Mouse (Mus musculus) heart, postnatal 10 days (tissue): ENCODE data around the gene Hist1h4n. TPM values are rescaled to one million over a fixed set of nuclear protein-coding genes. Genes with fewer than 3 reads are reported as not detected.
A peak's percentile ranks its signal among the peaks of the same experiment; 100 is the strongest.
"Not testable (repeated sequence)": the region's sequence is repeated elsewhere in the genome, so short reads cannot be mapped to it uniquely, and the experiment has no call there.

ENCODE experiments used
- DNase-seq, 2 experiments: peaks; one replicate each; pipeline ENCODE4 v3.0.0; 2021
- intact Hi-C: fragments of 180-260 bp; cut with DNase I; formaldehyde crosslinking; loops from one replicate; pipeline ENCODE4 v1.15.1; 2025
- microRNA-seq, 2 experiments: library from miRNA; unstranded; fragments of <30 nt; microRNA quantifications; one replicate each; pipeline ENCODE4 v1.2.0; 2022
- total RNA-seq, 2 experiments: library from RNA; stranded (reverse); gene quantifications; 2 replicates each; pipeline ENCODE4 v1.2.3; 2021

Gene Hist1h4n
- total RNA-seq, 2 experiments from 2014 or later, result 39.5 to 61.3 TPM

- intact Hi-C loops, result not testable (repeated sequence)
Measured at GRCm38 (mm10) chr13:21803058-21803457, 28.9 kb downstream of the Hist1h4n start.

DNA sequence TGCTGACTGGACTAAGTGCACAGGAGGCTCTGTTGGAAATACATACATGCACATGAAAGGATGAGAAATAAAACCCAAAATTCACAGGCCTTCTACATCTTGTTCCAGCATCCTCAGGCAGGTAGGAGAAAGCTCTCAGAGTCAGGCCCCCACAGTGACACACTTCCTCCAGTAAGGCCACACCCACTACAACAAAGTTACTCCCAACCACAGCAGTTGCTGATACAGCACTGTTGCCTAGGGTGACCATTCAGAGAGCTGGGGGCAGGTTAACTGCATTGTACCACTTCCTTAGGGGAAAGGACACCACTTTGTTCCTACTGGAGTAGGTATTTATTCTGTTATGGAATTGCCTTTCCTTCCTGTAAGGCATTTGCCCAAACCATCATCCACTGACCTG, 34.8 kb downstream of the Hist1h4n start:
- intact Hi-C loops, DNase-seq: not testable (repeated sequence)

More at GRCm38 (mm10) chr13:21803058-21803457, 28.9 kb downstream of the Hist1h4n start:
- DNase-seq, result not testable (repeated sequence)

- intact Hi-C loops, result no loop called here
- no peak for DNase-seq
Measured at GRCm38 (mm10) chr13:21795584-21795983, 36.4 kb downstream of the Hist1h4n start.

DNA sequence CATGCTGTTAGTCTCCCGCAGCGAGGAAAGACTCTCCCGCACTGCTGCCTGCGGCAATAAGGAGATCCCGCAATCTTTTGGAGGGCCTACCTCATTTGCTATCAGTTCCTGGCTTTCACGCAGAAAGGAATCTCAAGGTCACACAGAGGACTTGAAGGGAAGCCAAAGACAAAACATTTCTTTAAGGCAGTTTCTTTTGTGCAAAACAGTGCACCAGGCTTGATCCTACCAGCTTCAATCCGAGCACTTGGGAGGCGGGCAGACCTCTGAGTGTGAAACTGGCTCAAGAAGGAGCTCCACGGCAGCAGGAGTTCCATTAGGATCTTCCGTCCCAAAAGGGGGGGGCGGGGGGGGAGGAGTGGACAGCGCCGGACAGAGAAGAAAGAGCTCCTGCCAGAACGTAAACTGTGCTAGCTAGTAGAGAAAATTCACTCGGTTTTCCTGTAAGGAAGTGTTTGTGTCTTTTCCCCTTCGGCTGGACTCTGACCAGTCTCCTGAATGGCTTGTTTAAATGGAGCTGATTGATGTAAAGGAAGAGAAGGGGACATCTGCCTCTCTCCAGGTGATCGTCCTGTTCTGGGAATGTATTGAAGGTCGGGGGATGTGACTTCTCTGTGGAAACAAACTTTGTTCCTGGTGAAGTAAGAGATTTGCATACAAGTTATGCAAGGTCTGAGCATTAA, 41.3 kb downstream of the Hist1h4n start:
- intact Hi-C loops, result no loop called here
- no peak for DNase-seq

GRCm38 (mm10) chr13:21789925-21790324, 42.1 kb downstream of the Hist1h4n start:
- no peak for DNase-seq
- intact Hi-C loops, result no loop called here

DNA sequence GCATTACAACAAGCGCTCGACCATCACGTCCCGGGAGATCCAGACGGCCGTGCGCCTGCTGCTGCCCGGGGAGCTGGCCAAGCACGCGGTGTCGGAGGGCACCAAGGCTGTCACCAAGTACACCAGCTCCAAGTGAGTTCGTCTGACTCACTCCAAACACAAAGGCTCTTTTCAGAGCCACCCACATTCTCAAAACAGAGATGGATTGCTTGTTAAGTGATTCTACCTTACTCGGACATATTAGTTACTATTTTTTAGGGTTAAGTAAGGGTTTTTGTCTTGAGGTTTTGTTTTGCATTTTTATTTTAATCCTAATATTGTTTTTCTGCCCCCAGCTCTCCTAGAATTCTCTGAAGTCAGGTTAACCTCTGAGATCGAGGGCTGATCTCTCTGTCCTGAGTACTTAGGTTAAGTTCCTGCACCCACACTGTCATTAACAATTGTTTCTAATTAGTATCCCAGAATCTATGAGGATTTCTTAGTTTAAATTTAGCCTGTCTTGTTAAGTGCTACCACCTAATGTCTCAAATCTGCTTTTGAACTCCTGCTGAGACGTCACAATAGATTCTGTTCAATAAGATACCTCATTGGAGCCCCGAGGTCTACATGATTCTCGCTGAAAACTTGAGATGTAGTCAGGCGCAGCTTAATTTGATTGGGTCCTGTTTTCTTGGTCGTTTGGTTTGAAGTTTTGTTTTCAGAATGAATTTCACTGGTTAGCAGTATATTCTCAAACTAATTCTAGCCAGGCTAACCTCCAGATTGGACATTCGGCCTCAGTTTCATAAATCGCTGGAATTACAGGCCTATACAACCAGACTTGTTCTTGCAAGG, 44.0 kb downstream of the Hist1h4n start:
- DNase-seq, result peak in 1 of 2 experiments; percentile 12
- intact Hi-C loops, result no loop called here

DNA sequence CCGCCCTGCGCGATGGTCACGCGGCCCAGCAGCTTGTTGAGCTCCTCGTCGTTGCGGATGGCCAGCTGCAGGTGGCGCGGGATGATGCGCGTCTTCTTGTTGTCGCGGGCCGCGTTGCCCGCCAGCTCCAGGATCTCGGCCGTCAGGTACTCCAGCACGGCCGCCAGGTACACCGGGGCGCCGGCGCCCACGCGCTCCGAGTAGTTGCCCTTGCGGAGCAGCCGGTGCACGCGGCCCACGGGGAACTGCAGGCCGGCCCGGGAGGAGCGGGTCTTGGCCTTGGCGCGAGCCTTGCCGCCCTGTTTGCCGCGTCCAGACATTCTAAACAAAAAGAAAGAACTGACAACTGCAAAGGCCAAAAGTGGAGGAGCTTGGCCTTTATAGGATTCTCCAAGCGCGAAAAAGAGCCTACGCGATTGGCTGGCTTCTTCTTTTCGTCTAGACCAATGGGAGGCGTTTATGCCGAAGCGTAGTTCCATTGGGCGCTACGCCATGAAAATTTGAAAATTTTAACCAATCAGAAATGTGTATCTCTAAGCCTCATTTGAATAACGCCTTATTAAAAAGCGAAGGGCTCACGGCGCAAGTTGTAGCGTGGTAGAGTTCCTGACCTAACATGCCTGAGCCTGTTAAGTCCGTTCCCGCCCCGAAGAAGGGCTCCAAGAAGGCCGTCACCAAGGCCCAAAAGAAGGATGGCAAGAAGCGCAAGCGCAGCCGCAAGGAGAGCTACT, 44.9 kb downstream of the Hist1h4n start, which contains the start of the genes Hist1h2an and Hist1h2bp:
Gene Hist1h2an, minus strand, starts transcription at position 320 of the 731 bp plus-strand sequence.
Gene Hist1h2bp, plus strand, starts transcription at position 563 of the 731 bp plus-strand sequence.
- intact Hi-C loops, result not testable (repeated sequence)
- peak; percentile 96 for DNase-seq

- no peak for DNase-seq
- intact Hi-C loops, result no loop called here
Measured at GRCm38 (mm10) chr13:21786189-21786898, 45.7 kb downstream of the Hist1h4n start.

DNA sequence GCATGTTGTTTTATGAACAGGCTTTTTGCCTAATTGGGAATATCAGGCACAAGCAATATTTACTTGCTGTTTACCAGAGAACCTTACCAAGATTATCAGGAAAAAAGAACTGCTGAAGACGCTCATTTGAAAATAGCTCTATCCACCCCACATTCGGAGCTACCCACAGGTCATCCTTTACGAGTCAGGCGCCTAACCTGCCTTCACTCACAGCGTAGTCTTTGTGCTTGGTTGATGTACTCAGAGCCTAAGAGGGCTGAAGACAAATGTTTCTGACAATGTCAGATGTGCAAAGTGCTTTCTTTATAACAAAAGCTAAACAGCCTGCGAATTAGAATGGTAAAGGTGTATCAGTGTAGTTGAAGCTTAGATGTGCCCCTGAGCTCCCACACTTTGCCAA, 47.7 kb downstream of the Hist1h4n start:
- no peak for DNase-seq
- intact Hi-C loops, result loop anchor here (2.0 kb wide), 1 partner anchor 74 kb away; no protein-coding TSS in a partner anchor

DNA sequence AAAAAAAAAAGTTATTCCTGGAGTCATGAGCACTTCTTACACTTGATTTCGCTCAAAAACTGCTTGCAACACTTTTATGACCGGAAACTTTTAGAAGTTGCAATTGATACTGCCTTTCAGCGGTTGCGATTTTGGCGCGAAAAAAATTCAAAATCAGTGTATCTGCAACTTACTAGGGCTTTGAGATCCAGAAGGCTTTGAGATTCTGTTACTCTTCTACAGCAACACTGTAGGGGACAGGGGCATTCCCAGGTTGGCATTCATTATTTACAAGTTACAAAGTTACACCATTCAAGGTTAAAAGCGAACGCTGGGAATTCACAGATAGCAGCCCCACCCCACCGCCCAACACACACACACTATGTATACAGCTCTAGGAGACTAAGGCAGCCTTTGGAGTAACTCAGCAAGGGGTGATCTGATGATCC, 48.2 kb downstream of the Hist1h4n start:
- intact Hi-C loops, result loop anchor here (2.0 kb wide), 1 partner anchor 73 kb away; no protein-coding TSS in a partner anchor
- DNase-seq, result peak; percentile 35 to 63

DNA sequence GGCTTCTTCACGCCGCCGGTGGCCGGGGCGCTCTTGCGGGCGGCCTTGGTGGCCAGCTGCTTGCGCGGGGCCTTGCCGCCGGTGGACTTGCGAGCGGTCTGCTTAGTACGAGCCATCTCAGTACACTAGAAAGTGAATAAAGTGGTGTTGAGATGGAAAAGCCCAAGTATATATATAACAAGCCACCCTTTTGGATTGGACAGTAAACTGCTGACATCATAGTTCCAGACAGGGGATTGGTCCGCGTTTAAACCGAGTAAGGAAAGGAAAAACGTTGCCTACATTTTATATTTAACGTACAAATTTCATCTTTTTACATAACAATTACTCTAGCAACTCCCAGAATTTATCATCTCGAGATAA, 48.8 kb downstream of the Hist1h4n start, which contains the start of gene Hist1h3i:
Gene Hist1h3i, minus strand, starts transcription at position 116 of the 363 bp plus-strand sequence.
- intact Hi-C loops, result no loop called here
- peak; percentile 80 to 81 for DNase-seq

DNA sequence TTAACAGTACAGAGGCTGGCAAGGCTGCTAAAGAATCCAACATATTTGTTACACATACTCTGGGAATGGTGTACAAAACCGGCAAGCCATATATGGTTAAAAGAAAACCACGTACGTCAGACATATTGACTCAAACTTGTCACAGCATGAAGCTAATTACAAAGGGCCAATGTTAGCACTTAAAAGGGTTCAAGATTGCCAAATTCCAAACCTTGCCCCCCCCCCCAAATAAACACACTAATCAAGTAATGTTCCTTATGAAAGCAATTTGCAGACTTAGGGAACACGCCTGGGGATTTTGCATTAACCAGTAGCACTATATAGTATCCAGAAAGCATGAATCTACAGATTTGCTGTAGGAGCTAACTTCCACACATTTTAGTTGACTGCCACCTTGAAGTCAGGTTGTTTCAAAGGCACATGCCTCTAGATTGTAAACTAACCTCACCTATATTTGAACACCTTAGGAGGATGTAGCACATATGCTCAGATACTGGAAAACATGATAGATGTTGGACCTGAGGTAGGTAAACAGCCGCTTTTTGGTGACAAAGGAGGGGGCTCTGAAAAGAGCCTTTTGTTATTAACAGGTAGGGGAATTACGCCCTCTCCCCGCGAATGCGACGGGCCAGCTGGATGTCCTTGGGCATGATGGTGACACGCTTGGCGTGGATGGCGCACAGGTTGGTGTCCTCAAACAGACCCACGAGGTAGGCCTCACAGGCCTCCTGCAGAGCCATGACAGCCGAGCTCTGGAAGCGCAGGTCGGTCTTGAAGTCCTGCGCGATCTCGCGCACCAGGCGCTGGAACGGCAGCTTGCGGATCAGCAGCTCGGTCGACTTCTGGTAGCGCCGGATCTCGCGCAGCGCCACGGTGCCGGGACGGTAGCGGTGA, 49.4 kb downstream of the Hist1h4n start:
- DNase-seq, result peak in 1 of 2 experiments; percentile 38
- intact Hi-C loops, result not testable (repeated sequence)

Small RNA genes within 50 kb of the gene (microRNA-seq; reads per million reads assigned to microRNA genes)
- 0 reads per million in 2 experiments for gene Gm19658
- 0 reads per million in 2 experiments for gene Gm44346
- 0 reads per million in 2 experiments for gene Gm44466

Other genes starting within 250 kb of the Hist1h4n start
- not detected for gene Olfr1362, start 218.2 kb downstream of the Hist1h4n start, total RNA-seq
- not detected for gene Olfr11, start 189.7 kb downstream of the Hist1h4n start, total RNA-seq
- not detected for gene Olfr1361, start 168.8 kb downstream of the Hist1h4n start, total RNA-seq
- not detected for gene Olfr1360, start 154.8 kb downstream of the Hist1h4n start, total RNA-seq
- gene Olfr1359, start 134.1 kb downstream of the Hist1h4n start, total RNA-seq, result not detected
- 100 to 1,000 TPM; 206 to 220 TPM for gene Hist1h2bl, start 116.1 kb downstream of the Hist1h4n start, total RNA-seq
- 100 to 1,000 TPM; 201 to 229 TPM for gene Hist1h2ai, start 115.8 kb downstream of the Hist1h4n start, total RNA-seq
- 100 to 1,000 TPM; 284 to 332 TPM for gene Hist1h3h, start 114.5 kb downstream of the Hist1h4n start, total RNA-seq
- 10 to 100 TPM; 54.7 to 69.5 TPM for gene Hist1h2bm, start 110.2 kb downstream of the Hist1h4n start, total RNA-seq
- gene Hist1h4j, start 97.1 kb downstream of the Hist1h4n start, total RNA-seq, result 10 to 100 TPM; 39.0 to 39.7 TPM
- gene Hist1h4k, start 81.7 kb downstream of the Hist1h4n start, total RNA-seq, result 100 to 1,000 TPM; 426 to 466 TPM
- 10 to 100 TPM; 79.2 to 89.4 TPM for gene Hist1h2ak, start 78.4 kb downstream of the Hist1h4n start, total RNA-seq
- 100 to 1,000 TPM in 1 of 2 experiments, 10 to 100 TPM in 1; 98.6 to 149 TPM for gene Hist1h2bn, start 78.1 kb downstream of the Hist1h4n start, total RNA-seq
- 100 to 1,000 TPM; 112 to 150 TPM for gene Hist1h1b, start 51.6 kb downstream of the Hist1h4n start, total RNA-seq
- 100 to 1,000 TPM; 213 to 223 TPM for gene Hist1h3i, start 48.8 kb downstream of the Hist1h4n start, total RNA-seq
- 10 to 100 TPM; 37.7 to 43.5 TPM for gene Hist1h2an, start 45.0 kb downstream of the Hist1h4n start, total RNA-seq
- 10 to 100 TPM; 80.8 to 84.7 TPM for gene Hist1h2bp, start 44.7 kb downstream of the Hist1h4n start, total RNA-seq
- 100 to 1,000 TPM; 177 to 197 TPM for gene Hist1h2bq, start 22.0 kb downstream of the Hist1h4n start, total RNA-seq
- not detected for gene Hist1h2ao, start 21.7 kb downstream of the Hist1h4n start, total RNA-seq
- 100 to 1,000 TPM; 322 to 356 TPM for gene Hist1h4m, start 20.4 kb downstream of the Hist1h4n start, total RNA-seq
- gene Hist1h2ap, start 1.3 kb upstream of the Hist1h4n start, total RNA-seq, result 100 to 1,000 TPM; 265 to 322 TPM
- 100 to 1,000 TPM; 181 to 198 TPM for gene Hist1h2br, start 1.5 kb upstream of the Hist1h4n start, total RNA-seq
- gene Zfp184, start 112.9 kb upstream of the Hist1h4n start, total RNA-seq, result 1 to 10 TPM; 1.4 to 1.9 TPM
- gene Pom121l2, start 149.0 kb upstream of the Hist1h4n start, total RNA-seq, result not detected
- not detected for gene Prss16, start 177.5 kb upstream of the Hist1h4n start, total RNA-seq
- gene Hist1h2ah, start 203.4 kb upstream of the Hist1h4n start, total RNA-seq, result 100 to 1,000 TPM; 181 to 187 TPM
- gene Hist1h2bk, start 203.7 kb upstream of the Hist1h4n start, total RNA-seq, result 100 to 1,000 TPM; 213 to 221 TPM
- 10 to 100 TPM; 70.8 to 71.4 TPM for gene Hist1h4i, start 209.2 kb upstream of the Hist1h4n start, total RNA-seq
- 100 to 1,000 TPM; 142 to 176 TPM for gene Hist1h2ag, start 210.7 kb upstream of the Hist1h4n start, total RNA-seq
- gene Hist1h2bj, start 211.0 kb upstream of the Hist1h4n start, total RNA-seq, result 100 to 1,000 TPM; 116 to 123 TPM